Mouse (Mus musculus) liver, adult 2 months (tissue): ENCODE data around the gene Ttll5.

Experiments used
- CTCF ChIP-seq: fragments of 200-500 bp; IDR thresholded peaks from 2 replicates; pipeline ENCODE4 v1.5.1; 2011; ENCODE audit warnings: low read depth, low read length, control low read depth
- POLR2A ChIP-seq: fragments of 200-500 bp; IDR thresholded peaks from 2 replicates; pipeline ENCODE4 v1.6.1; 2011; ENCODE audit warnings: low read length, control low read depth; ENCODE audit not compliant: insufficient read depth; ENCODE audit errors: extremely low read depth

- TF ChIP-seq CTCF (no peak), POLR2A (no peak)
Observed at GRCm38 (mm10) chr12:86049813-86050212, 225.4 kb downstream of the Ttll5 start.
